Mouse (Mus musculus) midbrain, postnatal 0 days (tissue): ENCODE measurements at regions not wholly inside any gene's neighbourhood (a gene's known extent, or its start where the extent isn't known, plus 50 kb on each side); places are given as distances from the start of the nearest gene placed in this dataset.

Experiments
- ATAC-seq: fragments of 200-750 bp; cut with Nextera tagmentation; 2 replicates; pipeline ENCODE4 v1.8.0; 2017; ENCODE audit warnings: moderate number of reproducible peaks, mild to moderate bottlenecking, moderate TSS enrichment, moderate library complexity; ENCODE audit not compliant: low FRiP score
- DNase-seq: peaks from one replicate; pipeline ENCODE4 v3.0.0-alpha.2; 2015; ENCODE audit warnings: low spot score
- H3K27ac ChIP-seq: fragments of 300-500 bp; sonication (generic); 2 replicates; pipeline ENCODE4 v1.5.1; 2014; ENCODE audit warnings: low read depth, mild to moderate bottlenecking, low read length, mixed read lengths
- H3K27me3 ChIP-seq: fragments of 300-500 bp; sonication (generic); 2 replicates; pipeline ENCODE4 v1.6.1; 2014; ENCODE audit warnings: low read length, control low read depth, mixed read lengths; ENCODE audit not compliant: insufficient read depth
- H3K36me3 ChIP-seq: fragments of 300-500 bp; sonication (generic); 2 replicates; pipeline ENCODE4 v1.6.1; 2014; ENCODE audit warnings: low read length, control low read depth, mixed read lengths; ENCODE audit not compliant: insufficient read depth
- H3K4me1 ChIP-seq: fragments of 300-500 bp; sonication (generic); 2 replicates; pipeline ENCODE4 v1.6.1; 2014; ENCODE audit warnings: mild to moderate bottlenecking, control low read depth, antibody characterized with exemption, low read length, mixed read lengths; ENCODE audit not compliant: insufficient read depth
- H3K4me2 ChIP-seq: fragments of 300-500 bp; sonication (generic); 2 replicates; pipeline ENCODE4 v1.6.1; 2014; ENCODE audit warnings: low read depth, mild to moderate bottlenecking, low read length, mixed read lengths; ENCODE audit not compliant: poor library complexity, severe bottlenecking
- H3K4me3 ChIP-seq: fragments of 300-500 bp; sonication (generic); 2 replicates; pipeline ENCODE4 v1.5.1; 2014; ENCODE audit warnings: low read depth, mild to moderate bottlenecking, low read length, moderate library complexity
- H3K9ac ChIP-seq: fragments of 300-500 bp; sonication (generic); replicated peaks from 2 replicates; pipeline ENCODE4 v1.6.1; 2014; ENCODE audit warnings: mild to moderate bottlenecking, low read length, moderate library complexity, mixed read lengths; ENCODE audit not compliant: poor library complexity, severe bottlenecking
- H3K9me3 ChIP-seq: fragments of 300-500 bp; sonication (generic); 2 replicates; pipeline ENCODE4 v1.6.1; 2016; ENCODE audit warnings: low read length, control low read depth
- CTCF ChIP-seq: IDR thresholded peaks from 2 replicates; pipeline ENCODE4 v1.5.1; 2016; ENCODE audit warnings: antibody characterized with exemption, mild to moderate bottlenecking
- WGBS: fragments of 180-500 bp; shearing (Covaris S2); extraction: QIAGEN DNeasy Blood & Tissue Kit; methylation state at CpG from one replicate; pipeline ENCODE4 v1.1.7; 2014; 5-methylcytosine and 5-hydroxymethylcytosine counted together

- H3K27ac ChIP-seq = no peak overlapping the region
- DNase-seq (peak; percentile 77), ATAC-seq (peak; percentile 66; the same call in 1 of the 2 replicates)
- no peaks in the 10 kb centered on the region for H3K27me3 ChIP-seq
- H3K9me3 ChIP-seq = no peaks in the 10 kb centered on the region
- no peak for TF ChIP-seq CTCF
- no peak overlapping the region for H3K4me2 ChIP-seq
- WGBS = 74% methylated on average over 2 of the region's 2 CpGs
- no peaks in the 10 kb centered on the region for H3K4me1 ChIP-seq
- H3K9ac ChIP-seq = no peak overlapping the region
- H3K4me3 ChIP-seq = no peak overlapping the region
- H3K36me3 ChIP-seq = no peaks in the 10 kb centered on the region
Measured at GRCm38 (mm10) chr3:113919350-113920179, 110.8 kb upstream of the Col11a1 start.

- H3K9ac ChIP-seq = no peak overlapping the region
- H3K27ac ChIP-seq = no peak overlapping the region
- 78% methylated on average over 3 of the region's 3 CpGs for WGBS
- no peak for ATAC-seq
- no peaks in the 10 kb centered on the region for H3K4me1 ChIP-seq
- H3K4me2 ChIP-seq = no peak overlapping the region
- no peaks in the 10 kb centered on the region for H3K9me3 ChIP-seq
- H3K4me3 ChIP-seq = no peak overlapping the region
- no peak for TF ChIP-seq CTCF
- DNase-seq = peak; percentile 4
- H3K27me3 ChIP-seq = no peaks in the 10 kb centered on the region
- no peaks in the 10 kb centered on the region for H3K36me3 ChIP-seq
Measured at GRCm38 (mm10) chr3:113931553-113931952, 98.8 kb upstream of the Col11a1 start.

GRCm38 (mm10) chr3:113950501-113950900 lies 79.8 kb upstream of the Col11a1 start:
- TF ChIP-seq CTCF = no peak
- H3K27ac ChIP-seq = no peak overlapping the region
- no peaks in the 10 kb centered on the region for H3K9me3 ChIP-seq
- no peak for DNase-seq
- H3K4me2 ChIP-seq = no peak overlapping the region
- no peak overlapping the region for H3K4me3 ChIP-seq
- no peaks in the 10 kb centered on the region for H3K4me1 ChIP-seq
- H3K27me3 ChIP-seq = no peaks in the 10 kb centered on the region
- H3K36me3 ChIP-seq = no peaks in the 10 kb centered on the region
- WGBS = 75% methylated on average over 5 of the region's 5 CpGs
- H3K9ac ChIP-seq = no peak overlapping the region
- ATAC-seq = no peak

- no peaks in the 10 kb centered on the region for H3K4me1 ChIP-seq
- no peaks in the 10 kb centered on the region for H3K27me3 ChIP-seq
- no peak overlapping the region for H3K4me3 ChIP-seq
- H3K27ac ChIP-seq = no peak overlapping the region
- WGBS = 83% methylated on average over 2 of the region's 2 CpGs
- no peak overlapping the region for H3K9ac ChIP-seq
- H3K9me3 ChIP-seq = no peaks in the 10 kb centered on the region
- H3K4me2 ChIP-seq = no peak overlapping the region
- ATAC-seq (no peak), DNase-seq (no peak)
- TF ChIP-seq CTCF = no peak
- no peaks in the 10 kb centered on the region for H3K36me3 ChIP-seq
Measured at GRCm38 (mm10) chr3:113952468-113952867, 77.9 kb upstream of the Col11a1 start.

- Histone ChIP-seq H3K4me1 (no peaks in the 10 kb centered on the region), H3K27me3 (no peaks in the 10 kb centered on the region), H3K36me3 (no peaks in the 10 kb centered on the region), H3K9me3 (no peaks in the 10 kb centered on the region), H3K27ac (no peak overlapping the region), H3K9ac (no peak overlapping the region), H3K4me3 (no peak overlapping the region), H3K4me2 (no peak overlapping the region)
- no peak for TF ChIP-seq CTCF
- 83% methylated on average over 1 of the region's 1 CpGs for WGBS
- no peak for DNase-seq
- no peak for ATAC-seq
Measured at GRCm38 (mm10) chr3:113953113-113953512, 77.2 kb upstream of the Col11a1 start.

GRCm38 (mm10) chr3:113954486-113954885 lies 75.9 kb upstream of the Col11a1 start:
- no peaks in the 10 kb centered on the region for H3K36me3 ChIP-seq
- no peaks in the 10 kb centered on the region for H3K27me3 ChIP-seq
- H3K4me3 ChIP-seq = no peak overlapping the region
- H3K9me3 ChIP-seq = no peaks in the 10 kb centered on the region
- no peak overlapping the region for H3K27ac ChIP-seq
- no peak overlapping the region for H3K4me2 ChIP-seq
- ATAC-seq = no peak
- DNase-seq = no peak
- no peak overlapping the region for H3K9ac ChIP-seq
- TF ChIP-seq CTCF = no peak
- H3K4me1 ChIP-seq = no peaks in the 10 kb centered on the region
